Mouse (Mus musculus) testis, adult 2 months (tissue): Measurements from ENCODE around the gene Atp8a2.

Source experiments
- CTCF ChIP-seq: fragments of 200-500 bp; IDR thresholded peaks from 2 replicates; pipeline ENCODE4 v1.5.1; 2012; ENCODE audit warnings: low read depth, mild to moderate bottlenecking, inconsistent platforms, low read length, moderate library complexity; ENCODE audit not compliant: control insufficient read depth, insufficient read depth, insufficient replicate concordance
- POLR2A ChIP-seq: fragments of 200-500 bp; IDR thresholded peaks from 2 replicates; pipeline ENCODE4 v1.6.1; 2012; ENCODE audit warnings: low read depth, mild to moderate bottlenecking, inconsistent platforms, low read length, moderate library complexity; ENCODE audit not compliant: control insufficient read depth

DNA sequence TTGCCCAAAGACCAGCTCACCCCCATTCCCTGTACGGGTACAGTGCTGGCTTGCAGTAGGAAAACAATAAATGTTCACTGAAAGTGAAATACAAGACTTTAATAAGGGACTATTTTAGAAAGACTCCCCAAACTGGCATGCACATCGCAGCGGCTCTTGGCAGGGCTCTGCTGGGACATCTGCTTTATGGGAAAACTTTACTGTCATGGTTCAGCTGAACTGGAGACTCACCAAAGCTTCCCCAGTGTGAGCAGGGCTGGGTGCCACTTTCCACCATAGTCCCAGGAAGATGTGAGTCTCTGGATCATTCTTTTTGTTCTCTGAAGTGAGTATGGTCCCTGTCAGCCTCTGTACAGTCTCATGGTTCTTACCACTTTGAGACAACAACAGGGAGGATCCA lies 475.6 kb downstream of the Atp8a2 start:
- TF ChIP-seq POLR2A (no peak), CTCF (no peak)
